Mouse (Mus musculus): Measurements from ENCODE around the gene Mdh2.

The Mdh2 gene

GRCm38 (mm10) chr5:135835981-135836380 is 57.7 kb downstream of the Mdh2 start:
- no peak for DNase-seq (ENCODE audit: low spot score)

All from T-cell, adult 2 months (primary cell).